30 mouse cellular contexts compared by ENCODE assay signal in the genomic region with DNA sequence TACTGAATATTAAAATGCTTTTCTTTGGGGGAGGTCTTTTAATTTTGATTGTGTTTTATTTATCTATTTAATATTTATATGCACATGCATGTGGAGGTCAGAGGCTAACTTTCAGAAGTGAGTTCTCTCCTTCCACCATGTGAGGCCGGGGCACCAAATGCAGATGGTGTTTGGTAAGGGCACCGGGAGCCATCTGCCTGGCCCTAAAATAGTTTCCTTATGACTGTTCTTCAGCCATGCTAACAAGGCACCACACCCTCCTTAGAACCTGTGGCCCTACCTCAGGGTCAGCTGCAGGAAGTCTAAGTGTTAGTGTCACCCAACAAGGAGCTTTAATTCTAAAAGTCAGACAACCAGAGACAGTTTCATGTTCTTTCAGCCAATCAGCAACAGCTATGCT. TPM values are rescaled to one million over a fixed set of nuclear protein-coding genes. Genes with fewer than 3 reads are reported as not detected.
"Had no signal": no experiment of that assay in that cellular context is flagged by ENCODE, and none has a peak within 500 bp of the region (broad histone marks: within the 10 kb centered on the region; RNA-seq: fewer than 3 reads in every experiment).

No protein-coding gene starts in this region.

- DNase-seq: gastrocnemius, adult 2 months; gastrocnemius, postnatal 10 days; gastrocnemius, postnatal 25 days; heart, postnatal 14 days; heart, postnatal 4 days; kidney, adult 11 months; kidney, adult 2 months; kidney, adult 9 months; kidney, postnatal 25 days; kidney, postnatal 4 days; layer of hippocampus, adult 9-11 months; layer of hippocampus, postnatal 36 days; left cerebral cortex, postnatal 4 days; lung, adult 18-20 months had no signal

- H3K27ac ChIP-seq: gastrocnemius, adult 2 months; heart, embryonic 13.5 days; heart, embryonic 15.5 days; hindbrain, embryonic 10.5 days; hindbrain, embryonic 12.5 days; hindbrain, embryonic 14.5 days; hindbrain, postnatal 0 days; kidney, embryonic 15.5 days; kidney, postnatal 0 days; limb, embryonic 13.5 days; limb, embryonic 15.5 days; liver, embryonic 12.5 days; liver, embryonic 14.5 days had no signal

- H3K9ac ChIP-seq: heart, embryonic 13.5 days; heart, embryonic 15.5 days; hindbrain, embryonic 12.5 days; hindbrain, embryonic 14.5 days; kidney, embryonic 15.5 days; limb, embryonic 13.5 days; limb, embryonic 15.5 days; liver, embryonic 12.5 days; liver, embryonic 14.5 days had no signal

- H3K4me3 ChIP-seq: gastrocnemius, adult 2 months; heart, embryonic 13.5 days; heart, embryonic 15.5 days; hindbrain, embryonic 10.5 days; hindbrain, embryonic 12.5 days; kidney, embryonic 15.5 days; limb, embryonic 13.5 days; limb, embryonic 15.5 days; liver, embryonic 12.5 days had no signal

- ATAC-seq: hindbrain, postnatal 0 days; intestine, embryonic 16.5 days; liver, embryonic 12.5 days had no signal

- H3K4me2 ChIP-seq: heart, embryonic 11.5 days; heart, embryonic 13.5 days; heart, embryonic 15.5 days; hindbrain, embryonic 12.5 days; hindbrain, embryonic 14.5 days; kidney, embryonic 15.5 days; limb, embryonic 13.5 days; limb, embryonic 15.5 days; liver, embryonic 12.5 days had no signal

- H3K4me1 ChIP-seq: liver, embryonic 12.5 days had no signal

- H3K36me3 ChIP-seq: heart, embryonic 13.5 days; heart, embryonic 15.5 days; hindbrain, embryonic 10.5 days; hindbrain, embryonic 12.5 days; kidney, embryonic 15.5 days; limb, embryonic 13.5 days; limb, embryonic 15.5 days; liver, embryonic 12.5 days had no signal

- H3K27me3 ChIP-seq: limb, embryonic 13.5 days; limb, embryonic 15.5 days had no signal

- H3K9me3 ChIP-seq: heart, embryonic 13.5 days; heart, embryonic 15.5 days; hindbrain, embryonic 10.5 days; hindbrain, embryonic 12.5 days; kidney, embryonic 15.5 days; limb, embryonic 13.5 days; limb, embryonic 15.5 days; liver, embryonic 12.5 days had no signal

RNA-seq across cellular contexts. Expression of gene Acan, which starts 58.2 kb away (rescaled TPM):
- total RNA-seq: granulocyte monocyte progenitor cell, adult 5-6 weeks; liver, adult 2 months had no signal
- polyA plus RNA-seq: kidney, adult 2 months; liver, adult 2 months; liver, embryonic 12.5 days had no signal
